Mouse (Mus musculus) MEL (cell line): Measurements from ENCODE around the gene Inhbe. TPM values are rescaled to one million over a fixed set of nuclear protein-coding genes. Genes with fewer than 3 reads are reported as not detected.

ENCODE experiments used
- DNase-seq: peaks from one replicate; pipeline ENCODE4 v3.0.0; 2011; ENCODE audit warnings: low read depth, low spot score
- H3K27ac ChIP-seq: 2 replicates; pipeline ENCODE4 v1.5.1; 2012; ENCODE audit warnings: low read depth, mild to moderate bottlenecking, control low read depth, low read length, moderate library complexity; ENCODE audit not compliant: control insufficient read depth
- H3K27me3 ChIP-seq, 2 experiments: fragments of 150-350 bp in 1 of 2; sonication (generic) in 1 of 2; 2 replicates each; pipeline ENCODE4 v1.6.1; 2012; ENCODE audit warnings: low read length in 2 of 2, mild to moderate bottlenecking in 2 of 2, improper control_type of control experiment in 1 of 2, moderate library complexity in 1 of 2; ENCODE audit not compliant: insufficient read depth in 2 of 2, control insufficient read depth in 1 of 2
- H3K36me3 ChIP-seq, 2 experiments: 2 replicates each; pipeline ENCODE4 v1.6.1; 2012 to 2014; ENCODE audit warnings: low read length in 2 of 2, improper control_type of control experiment in 1 of 2, inconsistent platforms in 1 of 2, mild to moderate bottlenecking in 1 of 2; ENCODE audit not compliant: insufficient read depth in 2 of 2, control insufficient read depth in 1 of 2
- H3K4me1 ChIP-seq, 2 experiments: fragments of 150-350 bp in 1 of 2; sonication (generic) in 1 of 2; 2 replicates each; pipeline ENCODE4 v1.6.1; 2012; ENCODE audit warnings: low read length in 2 of 2, improper control_type of control experiment in 1 of 2, mild to moderate bottlenecking in 1 of 2; ENCODE audit not compliant: insufficient read depth in 2 of 2, control insufficient read depth in 1 of 2
- H3K4me3 ChIP-seq, 2 experiments: fragments of 150-350 bp in 1 of 2; sonication (generic) in 1 of 2; 2 replicates each; pipeline ENCODE4 v1.5.1; 2012; ENCODE audit warnings: low read depth in 2 of 2, low read length in 2 of 2, mild to moderate bottlenecking in 2 of 2, moderate library complexity in 2 of 2, control low read depth in 1 of 2, improper control_type of control experiment in 1 of 2; ENCODE audit not compliant: control insufficient read depth in 1 of 2, insufficient read depth in 1 of 2
- H3K79me2 ChIP-seq: 2 replicates; pipeline ENCODE4 v1.6.1; 2012; ENCODE audit warnings: mild to moderate bottlenecking, low read length, moderate library complexity; ENCODE audit not compliant: control insufficient read depth, poor library complexity, insufficient read depth
- H3K9ac ChIP-seq: 2 replicates; pipeline ENCODE4 v1.6.1; 2012; ENCODE audit warnings: low read depth, mild to moderate bottlenecking, control low read depth, low read length, moderate library complexity; ENCODE audit not compliant: control insufficient read depth, poor library complexity, severe bottlenecking
- H3K9me3 ChIP-seq: fragments of 150-350 bp; sonication (generic); replicated peaks from 2 replicates; pipeline ENCODE4 v1.6.1; 2012; ENCODE audit warnings: mild to moderate bottlenecking, low read length, improper control_type of control experiment, moderate library complexity; ENCODE audit not compliant: insufficient read depth
- BHLHE40 ChIP-seq: IDR thresholded peaks from 2 replicates; pipeline ENCODE4 v1.6.1; 2012; ENCODE audit warnings: low read depth, mild to moderate bottlenecking, inconsistent platforms, low read length, improper control_type of control experiment, borderline replicate concordance
- CHD2 ChIP-seq: IDR thresholded peaks from 2 replicates; pipeline ENCODE4 v1.6.1; 2011; ENCODE audit warnings: low read length, improper control_type of control experiment
- CTCF ChIP-seq, 3 experiments: IDR thresholded peaks in 2 of 3; conservative IDR thresholded peaks in 1 of 3; 2 replicates each; pipeline ENCODE4 v1.5.1; 2011 to 2012; ENCODE audit warnings: low read length in 3 of 3, low read depth in 2 of 3, mild to moderate bottlenecking in 2 of 3, improper control_type of control experiment in 1 of 3, inconsistent platforms in 1 of 3, mixed read lengths in 1 of 3, moderate library complexity in 1 of 3; ENCODE audit not compliant: control insufficient read depth in 1 of 3, insufficient read depth in 1 of 3, poor library complexity in 1 of 3, severe bottlenecking in 1 of 3
- E2F4 ChIP-seq: IDR thresholded peaks from 2 replicates; pipeline ENCODE4 v1.6.1; 2011; ENCODE audit warnings: low read depth, low read length, improper control_type of control experiment, borderline replicate concordance
- EP300 ChIP-seq, 2 experiments: IDR thresholded peaks; 2 replicates each; pipeline ENCODE4 v1.6.1; 2011; ENCODE audit warnings: improper control_type of control experiment in 2 of 2, low read length in 2 of 2, low read depth in 1 of 2, mild to moderate bottlenecking in 1 of 2
- GABPA ChIP-seq: IDR thresholded peaks from 2 replicates; pipeline ENCODE4 v1.6.1; 2012; ENCODE audit warnings: low read depth, mild to moderate bottlenecking, inconsistent platforms, low read length, improper control_type of control experiment, moderate library complexity
- GATA1 ChIP-seq: IDR thresholded peaks from 2 replicates; pipeline ENCODE4 v1.6.1; 2011; ENCODE audit warnings: low read depth, low read length, improper control_type of control experiment
- HCFC1 ChIP-seq: IDR thresholded peaks from 2 replicates; pipeline ENCODE4 v1.6.1; 2012; ENCODE audit warnings: low read depth, mild to moderate bottlenecking, inconsistent platforms, low read length, improper control_type of control experiment, moderate library complexity
- MAFK ChIP-seq: IDR thresholded peaks from 2 replicates; pipeline ENCODE4 v1.6.1; 2011; ENCODE audit warnings: low read depth, mild to moderate bottlenecking, low read length, improper control_type of control experiment, borderline replicate concordance
- MAZ ChIP-seq: IDR thresholded peaks from 2 replicates; pipeline ENCODE4 v1.6.1; 2012; ENCODE audit warnings: low read depth, mild to moderate bottlenecking, inconsistent platforms, low read length, improper control_type of control experiment
- MEF2A ChIP-seq: IDR thresholded peaks from 2 replicates; pipeline ENCODE4 v1.6.1; 2014; ENCODE audit warnings: low read depth, mild to moderate bottlenecking, inconsistent platforms, low read length, improper control_type of control experiment; ENCODE audit not compliant: poor library complexity, insufficient replicate concordance, severe bottlenecking; ENCODE audit errors: extremely low read depth
- MXI1 ChIP-seq: IDR thresholded peaks from 2 replicates; pipeline ENCODE4 v1.6.1; 2011; ENCODE audit warnings: mild to moderate bottlenecking, low read depth, low read length, improper control_type of control experiment
- MYB ChIP-seq: IDR thresholded peaks from 2 replicates; pipeline ENCODE4 v1.6.1; 2011; ENCODE audit warnings: mild to moderate bottlenecking, low read depth, low read length, improper control_type of control experiment
- MYC ChIP-seq: IDR thresholded peaks from 2 replicates; pipeline ENCODE4 v1.6.1; 2011; ENCODE audit warnings: low read depth, mild to moderate bottlenecking, low read length, improper control_type of control experiment, moderate library complexity
- NELFE ChIP-seq: IDR thresholded peaks from 2 replicates; pipeline ENCODE4 v1.6.1; 2011; ENCODE audit warnings: low read depth, low read length, improper control_type of control experiment
- POLR2A ChIP-seq, 2 experiments: IDR thresholded peaks; 2 replicates each; pipeline ENCODE4 v1.6.1; 2011 to 2012; ENCODE audit warnings: low read length in 2 of 2, mild to moderate bottlenecking in 2 of 2, control low read depth in 1 of 2, improper control_type of control experiment in 1 of 2, low read depth in 1 of 2, moderate library complexity in 1 of 2; ENCODE audit not compliant: control insufficient read depth in 1 of 2, insufficient read depth in 1 of 2, poor library complexity in 1 of 2
- RAD21 ChIP-seq: IDR thresholded peaks from 2 replicates; pipeline ENCODE4 v1.6.1; 2011; ENCODE audit warnings: mild to moderate bottlenecking, low read depth, low read length, improper control_type of control experiment
- SIN3A ChIP-seq: IDR thresholded peaks from 2 replicates; pipeline ENCODE4 v1.6.1; 2012; ENCODE audit warnings: low read length, improper control_type of control experiment, inconsistent platforms
- SMC3 ChIP-seq: IDR thresholded peaks from 2 replicates; pipeline ENCODE4 v1.6.1; 2011; ENCODE audit warnings: low read depth, low read length, improper control_type of control experiment
- TAL1 ChIP-seq: IDR thresholded peaks from 2 replicates; pipeline ENCODE4 v1.6.1; 2012; ENCODE audit warnings: mild to moderate bottlenecking, inconsistent platforms, low read length, moderate library complexity, mixed read lengths
- TBP ChIP-seq: IDR thresholded peaks from 2 replicates; pipeline ENCODE4 v1.8.0; 2011; ENCODE audit warnings: low read depth, low read length, improper control_type of control experiment
- USF1 ChIP-seq: IDR thresholded peaks from 2 replicates; pipeline ENCODE4 v1.6.1; 2014; ENCODE audit warnings: low read depth, mild to moderate bottlenecking, inconsistent platforms, low read length, improper control_type of control experiment, moderate library complexity
- USF2 ChIP-seq, 2 experiments: IDR thresholded peaks; 2 replicates each; pipeline ENCODE4 v1.6.1; 2011 to 2012; ENCODE audit warnings: improper control_type of control experiment in 2 of 2, low read length in 2 of 2, borderline replicate concordance in 1 of 2, inconsistent platforms in 1 of 2, low read depth in 1 of 2, mild to moderate bottlenecking in 1 of 2; ENCODE audit not compliant: insufficient read depth in 1 of 2
- ZMIZ1 ChIP-seq: IDR thresholded peaks from 2 replicates; pipeline ENCODE4 v1.6.1; 2012; ENCODE audit warnings: low read depth, mild to moderate bottlenecking, inconsistent platforms, low read length, improper control_type of control experiment, moderate library complexity
- ZNF384 ChIP-seq: IDR thresholded peaks from 2 replicates; pipeline ENCODE4 v1.6.1; 2012; ENCODE audit warnings: low read depth, mild to moderate bottlenecking, inconsistent platforms, low read length, improper control_type of control experiment
- polyA plus RNA-seq, 2 experiments: library from polyadenylated mRNA; stranded (reverse) in 1 of 2; unstranded in 1 of 2; fragments of >175 nt in 1 of 2; fragments of >200 nt in 1 of 2; gene quantifications; 2 replicates each; pipeline versions ENCODE4 v1.2.1 to v1.2.4; 2012; ENCODE audit warnings: low replicate concordance in 2 of 2, low read depth in 1 of 2; ENCODE audit not compliant: insufficient read length in 2 of 2, insufficient read depth in 1 of 2, missing spikeins in 1 of 2
- total RNA-seq: library from RNA; depleted of rRNA; stranded (reverse); fragments of 300-350 nt; gene quantifications from 2 replicates; pipeline ENCODE4 v1.2.3, GENCODE M21; 2012; rRNA removed

Inhbe gene
- not detected in 2 replicates for total RNA-seq
- polyA plus RNA-seq, result under 1 TPM in 1 of 2 experiments, not detected in 1; 0.03 TPM

DNA sequence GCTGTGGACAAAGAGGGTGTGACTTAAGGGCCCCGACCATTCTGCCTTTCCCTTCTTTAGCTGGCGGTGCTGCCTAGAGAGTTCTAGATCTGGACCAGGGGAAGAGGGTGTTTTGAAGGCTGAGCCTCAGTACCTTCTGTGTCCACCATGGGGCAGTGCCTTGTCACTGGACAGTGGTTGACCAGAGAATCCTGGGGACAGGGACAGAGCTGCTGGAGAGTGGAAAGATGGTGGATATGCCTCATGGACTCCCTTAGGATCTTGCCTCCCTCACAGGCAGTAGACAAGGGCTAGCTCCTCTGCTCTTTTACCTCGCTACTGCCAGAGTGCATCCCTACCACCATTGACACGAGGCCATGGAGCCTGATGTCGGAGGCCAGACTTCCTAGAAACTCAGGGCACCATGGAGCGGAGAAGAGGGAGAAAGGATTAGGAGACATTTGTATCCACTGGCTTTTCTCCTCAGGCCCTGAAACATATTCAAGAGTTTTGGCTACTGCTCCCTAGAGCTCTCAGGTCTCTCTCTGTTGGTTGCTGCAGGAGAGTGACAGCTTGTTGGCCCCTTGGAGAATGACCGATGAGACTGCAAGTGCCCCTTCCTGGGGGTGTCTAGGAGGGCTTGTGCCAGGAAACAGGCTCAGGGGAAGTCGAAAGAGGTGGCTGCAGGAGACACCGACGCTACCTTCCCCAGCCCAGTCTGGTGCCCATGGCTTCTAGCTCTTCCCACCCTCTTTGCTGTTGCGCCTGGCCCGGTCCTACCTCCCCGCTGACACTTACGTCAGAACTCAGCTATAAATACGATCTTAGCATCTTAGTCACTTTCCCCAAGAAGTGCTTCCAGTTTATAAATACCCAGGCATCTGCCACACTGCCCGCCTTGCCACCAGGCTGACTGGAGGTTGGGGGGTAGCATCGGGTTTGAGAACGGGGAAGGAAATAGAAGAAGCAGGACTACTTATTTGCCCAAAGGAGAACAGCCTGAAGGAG is at the start of gene Inhbe:
Inhbe (minus strand) TSS at position 503 of the 987 bp plus-strand sequence.
- H3K36me3 ChIP-seq, result no peaks in the 10 kb centered on the region; a peak in 1 of 4 replicates
- no peak within 1 kb of the TSS for H3K9ac ChIP-seq
- no peak for TF ChIP-seq MAFK
- TF ChIP-seq MYC, result no peak
- no peak for TF ChIP-seq MAZ
- TF ChIP-seq E2F4, result no peak
- no peak for TF ChIP-seq TBP
- no peak for TF ChIP-seq CTCF (IDR thresholded peaks at IDR 0.05 in 2 of 3, conservative IDR thresholded peaks at IDR 0.05 in 1 of 3; ENCODE audit: control insufficient read depth in 1 of 3, insufficient read depth in 1 of 3, low read depth in 2 of 3, low read length in 3 of 3, poor library complexity in 1 of 3, severe bottlenecking in 1 of 3)
- no peak for TF ChIP-seq CHD2
- TF ChIP-seq HCFC1, result no peak
- TF ChIP-seq MYB, result no peak
- TF ChIP-seq MXI1, result no peak
- no peak for TF ChIP-seq USF2 (IDR thresholded peaks at IDR 0.05; ENCODE audit: borderline replicate concordance in 1 of 2, insufficient read depth in 1 of 2, low read depth in 1 of 2, low read length in 2 of 2)
- TF ChIP-seq GABPA, result no peak
- DNase-seq, result no peak
- peaks cover 0 to 1% of the 10 kb centered on the region in 2 experiments; a peak in 2 of 4 replicates for H3K27me3 ChIP-seq
- no peaks in the 10 kb centered on the region for H3K9me3 ChIP-seq
- no peak within 1 kb of the TSS for H3K4me3 ChIP-seq
- H3K4me1 ChIP-seq, result peaks cover 0 to 14% of the 10 kb centered on the region in 2 experiments; a peak in 2 of 4 replicates
- H3K27ac ChIP-seq, result no peak within 1 kb of the TSS
- H3K79me2 ChIP-seq, result no peaks in the 10 kb centered on the region

DNA sequence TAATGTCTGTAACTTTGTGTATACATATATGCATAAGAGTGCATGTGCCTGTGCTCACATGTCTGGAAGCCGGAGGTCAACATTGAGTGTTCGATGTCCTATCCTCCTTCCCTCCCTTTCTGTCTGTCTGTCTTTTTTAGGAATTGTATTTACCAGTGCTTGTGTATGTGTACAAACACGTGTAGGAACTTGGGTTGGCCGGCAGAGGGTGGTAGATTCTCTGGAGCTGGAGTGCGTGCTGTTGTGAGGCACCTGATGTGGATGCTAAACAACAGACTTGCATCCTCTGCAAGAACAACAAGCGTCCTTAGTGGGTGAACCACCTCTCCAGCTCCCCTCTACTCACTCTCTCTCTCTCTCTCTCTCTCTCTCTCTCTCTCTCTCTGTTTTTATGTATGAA is 37.6 kb upstream of the Inhbe start:
- Histone ChIP-seq H3K9me3 (no peaks in the 10 kb centered on the region), H3K27me3 (no peaks in the 10 kb centered on the region), H3K4me1 (no peaks in the 10 kb centered on the region), H3K27ac (no peak overlapping the region), H3K36me3 (peaks cover 0 to 8% of the 10 kb centered on the region in 2 experiments; a peak in 2 of 4 replicates), H3K9ac (no peak overlapping the region), H3K4me3 (no peak overlapping the region), H3K79me2 (peaks cover 5% of the 10 kb centered on the region; the same call in 1 of the 2 replicates)
- no peak for DNase-seq
- TF ChIP-seq TBP, result no peak
- TF ChIP-seq NELFE, result no peak
- TF ChIP-seq RAD21, result no peak
- no peak for TF ChIP-seq POLR2A (IDR thresholded peaks at IDR 0.05; ENCODE audit: control insufficient read depth in 1 of 2, insufficient read depth in 1 of 2, low read depth in 1 of 2, low read length in 2 of 2, poor library complexity in 1 of 2)
- no peak for TF ChIP-seq ZMIZ1
- TF ChIP-seq HCFC1, result no peak
- no peak for TF ChIP-seq ZNF384
- no peak for TF ChIP-seq MYC
- TF ChIP-seq CHD2, result no peak
- TF ChIP-seq BHLHE40, result no peak
- no peak for TF ChIP-seq TAL1
- no peak for TF ChIP-seq SIN3A
- TF ChIP-seq GATA1, result no peak
- no peak for TF ChIP-seq USF1
- TF ChIP-seq EP300 (IDR thresholded peaks at IDR 0.05; ENCODE audit: low read depth in 1 of 2, low read length in 2 of 2), result no peak
- TF ChIP-seq MEF2A, result no peak
- TF ChIP-seq USF2 (IDR thresholded peaks at IDR 0.05; ENCODE audit: borderline replicate concordance in 1 of 2, insufficient read depth in 1 of 2, low read depth in 1 of 2, low read length in 2 of 2), result no peak
- TF ChIP-seq SMC3, result no peak
